Mouse (Mus musculus) ES-Bruce4 (cell line): ENCODE measurements at regions not wholly inside any gene's neighbourhood (a gene's known extent, or its start where the extent isn't known, plus 50 kb on each side); places are given as distances from the start of the nearest gene placed in this dataset.

ENCODE experiments used
- CTCF ChIP-seq: IDR thresholded peaks from one replicate; pipeline ENCODE4 v1.8.1; 2011; ENCODE audit warnings: low read depth, low read length
- EP300 ChIP-seq: IDR thresholded peaks from 2 replicates; pipeline ENCODE4 v1.6.1; 2011; ENCODE audit warnings: low read depth, low read length; ENCODE audit not compliant: insufficient read depth

- TF ChIP-seq CTCF = no peak
- no peak for TF ChIP-seq EP300
Measured at GRCm38 (mm10) chr6:71060116-71060515, 84.1 kb downstream of the Thnsl2 start.
